Mouse (Mus musculus): ENCODE measurements at regions not wholly inside any gene's neighbourhood (a gene's known extent, or its start where the extent isn't known, plus 50 kb on each side); places are given as distances from the start of the nearest gene placed in this dataset.

GRCm38 (mm10) chr15:62177768-62178410 is 1255.1 kb upstream of the A1bg start (continued):
- peak; percentile 33; the same call in 1 of the 2 replicates for TF ChIP-seq IRF4 (IDR thresholded peaks at IDR 0.05; ENCODE audit: low read depth, low read length)
- TF ChIP-seq POLR2A (IDR thresholded peaks at IDR 0.05; ENCODE audit: low read depth, low read length) = no peak; the same call in 1 of the 2 replicates

- in situ Hi-C loops (cut with MboI; ENCODE audit: low pct_ligation_motif_present, low pct_unique_long_range_greater_than_20kb, low sequenced_read_pairs) = no loop called here
- dilution Hi-C loops (cut with MboI; ENCODE audit: extremely low pct_ligation_motif_present, extremely low pct_unique_long_range_greater_than_20kb, low sequenced_read_pairs) = no loop called here
These were observed 1253.3 kb upstream of the A1bg start for GRCm38 (mm10) chr15:62176076-62176475.

GRCm38 (mm10) chr15:62173633-62174543 is 1251.1 kb upstream of the A1bg start:
- no peaks in the 10 kb centered on the region for H3K9me3 ChIP-seq (replicated peaks; ENCODE audit: low read length)
- peaks cover 38 to 81% of the 10 kb centered on the region in 2 experiments for H3K36me3 ChIP-seq (replicated peaks in 1 of 2; ENCODE audit: control insufficient read depth in 1 of 2, insufficient read depth in 1 of 2, low read length in 1 of 2)
- in situ Hi-C loops (cut with MboI; ENCODE audit: low pct_ligation_motif_present, low pct_unique_long_range_greater_than_20kb, low sequenced_read_pairs) = no loop called here
- H3K4me2 ChIP-seq (ENCODE audit: insufficient read depth, low read depth, poor library complexity, severe bottlenecking) = no peak overlapping the region
- peaks cover 81% of the 10 kb centered on the region for H3K79me2 ChIP-seq (replicated peaks; ENCODE audit: control insufficient read depth, extremely low read depth, insufficient read depth, poor library complexity, severe bottlenecking)
- peak overlapping the region; percentile 72 for H3K27ac ChIP-seq (ENCODE audit: insufficient read depth, low read depth)
- peaks cover 64 to 98% of the 10 kb centered on the region in 2 experiments for H3K4me1 ChIP-seq (ENCODE audit: control insufficient read depth in 1 of 2, insufficient read depth in 2 of 2)
- H3K9ac ChIP-seq (ENCODE audit: insufficient read depth, low read depth) = no peak overlapping the region
- DNase-seq (ENCODE audit: extremely low read depth) = no peak
- dilution Hi-C loops (cut with MboI; ENCODE audit: extremely low pct_ligation_motif_present, extremely low pct_unique_long_range_greater_than_20kb, low sequenced_read_pairs) = no loop called here
- H3K4me3 ChIP-seq (replicated peaks in 1 of 3; ENCODE audit: low read depth in 2 of 3, low read length in 2 of 3, poor library complexity in 1 of 3) = no peak overlapping the region
- H3K27me3 ChIP-seq (replicated peaks) = no peaks in the 10 kb centered on the region
- no peak for TF ChIP-seq TCF12 (IDR thresholded peaks at IDR 0.05; ENCODE audit: low read depth, low read length)
- peak; percentile 99 for TF ChIP-seq MAFK (IDR thresholded peaks at IDR 0.05; ENCODE audit: insufficient replicate concordance, low read length)

More at GRCm38 (mm10) chr15:62176076-62176475, 1253.3 kb upstream of the A1bg start:
- no peaks in the 10 kb centered on the region for H3K27me3 ChIP-seq (replicated peaks)
- peak overlapping the region; percentile 71 for H3K27ac ChIP-seq (ENCODE audit: insufficient read depth, low read depth)
- no peak overlapping the region for H3K4me3 ChIP-seq (replicated peaks in 1 of 3; ENCODE audit: low read depth in 2 of 3, low read length in 2 of 3, poor library complexity in 1 of 3)
- no peak for DNase-seq (ENCODE audit: extremely low read depth)
- H3K9me3 ChIP-seq (replicated peaks; ENCODE audit: low read length) = no peaks in the 10 kb centered on the region
- no peak overlapping the region for H3K4me2 ChIP-seq (ENCODE audit: insufficient read depth, low read depth, poor library complexity, severe bottlenecking)
- TF ChIP-seq TCF12 (IDR thresholded peaks at IDR 0.05; ENCODE audit: low read depth, low read length) = no peak
- TF ChIP-seq CHD2 (IDR thresholded peaks at IDR 0.05; ENCODE audit: low read length) = 0 out of 2 replicates have a peak, but pooled peaks have one; percentile 29
- TF ChIP-seq CHD1 (IDR thresholded peaks at IDR 0.05; ENCODE audit: low read depth, low read length) = 0 out of 2 replicates have a peak, but pooled peaks have one; percentile 34
- H3K4me1 ChIP-seq (ENCODE audit: control insufficient read depth in 1 of 2, insufficient read depth in 2 of 2) = peaks cover 68 to 98% of the 10 kb centered on the region in 2 experiments
- peaks cover 47 to 93% of the 10 kb centered on the region in 2 experiments for H3K36me3 ChIP-seq (replicated peaks in 1 of 2; ENCODE audit: control insufficient read depth in 1 of 2, insufficient read depth in 1 of 2, low read length in 1 of 2)
- no peak overlapping the region for H3K9ac ChIP-seq (ENCODE audit: insufficient read depth, low read depth)
- H3K79me2 ChIP-seq (replicated peaks; ENCODE audit: control insufficient read depth, extremely low read depth, insufficient read depth, poor library complexity, severe bottlenecking) = peaks cover 83% of the 10 kb centered on the region

- no peaks in the 10 kb centered on the region for H3K9me3 ChIP-seq (replicated peaks; ENCODE audit: low read length)
- peaks cover 84% of the 10 kb centered on the region for H3K79me2 ChIP-seq (replicated peaks; ENCODE audit: control insufficient read depth, extremely low read depth, insufficient read depth, poor library complexity, severe bottlenecking)
- TF ChIP-seq TCF12 (IDR thresholded peaks at IDR 0.05; ENCODE audit: low read depth, low read length) (peak; percentile 66; the same call in 1 of the 2 replicates), EP300 (IDR thresholded peaks at IDR 0.05; ENCODE audit: low read length) (peak; percentile 51; the same call in 1 of the 2 replicates), TBP (conservative IDR thresholded peaks at IDR 0.05; ENCODE audit: low read depth, low read length) (0 out of 2 replicates have a peak, but pooled peaks have one; percentile 9), IRF4 (IDR thresholded peaks at IDR 0.05; ENCODE audit: low read depth, low read length) (peak; percentile 15; the same call in 1 of the 2 replicates), ETS1 (conservative IDR thresholded peaks at IDR 0.05; ENCODE audit: low read depth, low read length) (peak; percentile 74; the same call in 1 of the 2 replicates), JUND (conservative IDR thresholded peaks at IDR 0.05; ENCODE audit: low read depth, low read length) (no peak), SIN3A (IDR thresholded peaks at IDR 0.05; ENCODE audit: low read length) (no peak), HCFC1 (IDR thresholded peaks at IDR 0.05; ENCODE audit: low read depth, low read length) (no peak), BHLHE40 (IDR thresholded peaks at IDR 0.05; ENCODE audit: low read depth, low read length) (peak; percentile 56; the same call in 1 of the 2 replicates), E2F4 (IDR thresholded peaks at IDR 0.05; ENCODE audit: insufficient replicate concordance, low read depth, low read length) (no peak), MEF2A (IDR thresholded peaks at IDR 0.05; ENCODE audit: borderline replicate concordance, low read depth, low read length) (no peak)
- 0 out of 2 replicates have a peak overlapping the region, but pooled peaks have one; percentile 4 for H3K9ac ChIP-seq (ENCODE audit: insufficient read depth, low read depth)
- no peak overlapping the region for H3K4me3 ChIP-seq (replicated peaks in 1 of 3; ENCODE audit: low read depth in 2 of 3, low read length in 2 of 3, poor library complexity in 1 of 3)
- dilution Hi-C loops (cut with MboI; ENCODE audit: extremely low pct_ligation_motif_present, extremely low pct_unique_long_range_greater_than_20kb, low sequenced_read_pairs) (no loop called here), in situ Hi-C loops (cut with MboI; ENCODE audit: low pct_ligation_motif_present, low pct_unique_long_range_greater_than_20kb, low sequenced_read_pairs) (no loop called here)
- H3K27me3 ChIP-seq (replicated peaks) = no peaks in the 10 kb centered on the region
- H3K27ac ChIP-seq (ENCODE audit: insufficient read depth, low read depth) = peak overlapping the region; percentile 58
- peak overlapping the region; percentile 23 for H3K4me2 ChIP-seq (ENCODE audit: insufficient read depth, low read depth, poor library complexity, severe bottlenecking)
- H3K36me3 ChIP-seq (replicated peaks in 1 of 2; ENCODE audit: control insufficient read depth in 1 of 2, insufficient read depth in 1 of 2, low read length in 1 of 2) = peaks cover 31 to 82% of the 10 kb centered on the region in 2 experiments
- DNase-seq (ENCODE audit: extremely low read depth) = no peak
- H3K4me1 ChIP-seq (ENCODE audit: control insufficient read depth in 1 of 2, insufficient read depth in 2 of 2) = peaks cover 65 to 98% of the 10 kb centered on the region in 2 experiments
These were observed 1248.8 kb upstream of the A1bg start for GRCm38 (mm10) chr15:62171632-62172031.
